Mouse (Mus musculus): ENCODE data around the gene Pdcd1lg2.

The Pdcd1lg2 gene

DNA sequence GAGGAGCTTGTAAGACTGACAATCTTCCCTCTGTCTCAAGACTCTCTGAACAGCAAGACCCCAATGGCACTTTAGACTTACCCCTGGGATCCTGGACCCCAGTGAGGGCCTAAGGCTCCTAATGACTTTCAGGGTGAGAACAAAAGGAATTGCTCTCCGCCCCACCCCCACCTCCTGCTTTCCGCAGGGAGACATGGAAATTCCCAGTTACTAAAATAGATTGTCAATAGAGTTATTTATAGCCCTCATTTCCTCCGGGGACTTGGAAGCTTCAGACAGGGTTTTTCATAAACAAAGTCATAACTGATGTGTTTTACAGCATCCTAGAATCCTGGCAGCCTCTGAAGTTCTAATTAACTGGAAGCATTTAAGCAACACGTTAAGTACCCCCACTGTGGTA lies 59.9 kb downstream of the Pdcd1lg2 start:
- DNase-seq (ENCODE audit: low spot score): no peak

DNA sequence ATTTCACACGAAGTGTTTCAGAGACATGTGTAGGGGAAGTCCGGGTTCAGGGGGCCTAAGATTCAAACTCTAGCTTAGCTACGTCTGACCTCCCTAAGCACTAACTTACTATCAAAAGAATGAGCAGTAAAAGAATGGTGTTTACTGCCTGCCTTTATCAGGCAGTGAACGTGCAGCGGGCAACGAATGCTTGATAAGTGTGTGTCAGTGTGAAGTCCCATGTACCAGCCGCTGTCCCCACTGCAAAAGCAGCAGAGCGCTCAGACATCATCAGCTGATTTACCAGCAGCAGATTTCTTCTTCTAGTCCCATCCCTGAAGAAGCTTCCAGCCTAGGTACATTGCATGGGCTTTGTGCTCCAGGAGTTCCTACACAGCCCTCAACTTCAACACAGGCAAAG lies 61.7 kb downstream of the Pdcd1lg2 start:
- no peak for DNase-seq (ENCODE audit: low spot score)

DNA sequence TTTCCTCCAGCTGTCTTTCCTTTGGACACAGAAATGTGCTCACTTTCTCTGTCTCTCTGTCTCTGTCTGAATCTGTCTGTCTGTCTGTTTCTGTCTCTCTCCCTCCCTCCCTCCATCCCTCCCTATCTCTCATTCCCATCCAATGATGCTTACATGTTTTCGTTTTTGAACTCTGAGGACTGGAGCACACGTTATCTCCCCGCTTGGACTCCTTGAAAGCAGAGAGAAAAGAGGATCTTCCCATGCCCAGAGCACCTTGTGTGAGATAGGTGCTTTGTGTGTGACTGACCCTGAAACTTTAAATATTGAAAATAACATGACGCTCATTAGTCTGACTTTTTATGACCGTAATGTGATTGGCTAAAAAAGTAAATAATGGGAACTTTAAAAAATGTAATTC lies 62.2 kb downstream of the Pdcd1lg2 start:
- no peak for DNase-seq (ENCODE audit: low spot score)

DNA sequence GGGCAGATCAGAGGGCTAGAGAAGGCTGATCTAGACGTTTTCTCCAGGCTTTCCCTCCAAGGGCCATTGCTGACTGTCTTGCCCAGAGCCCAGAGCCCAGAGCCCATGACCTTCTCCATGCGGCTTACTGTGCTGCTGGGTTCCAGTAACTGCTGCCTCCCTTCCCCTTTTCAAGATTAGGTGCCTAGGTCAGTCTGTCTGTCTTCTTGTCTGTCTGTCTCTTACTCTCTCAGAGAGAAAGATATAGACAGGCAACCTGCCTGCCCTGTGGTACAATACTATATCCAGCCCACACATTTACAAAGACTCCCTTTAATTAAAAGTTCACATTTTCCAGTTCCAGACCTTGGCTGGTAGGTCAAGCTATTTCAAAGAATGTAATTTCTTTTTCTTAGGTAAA lies 64.1 kb downstream of the Pdcd1lg2 start:
- no peak for DNase-seq (ENCODE audit: low spot score)

DNA sequence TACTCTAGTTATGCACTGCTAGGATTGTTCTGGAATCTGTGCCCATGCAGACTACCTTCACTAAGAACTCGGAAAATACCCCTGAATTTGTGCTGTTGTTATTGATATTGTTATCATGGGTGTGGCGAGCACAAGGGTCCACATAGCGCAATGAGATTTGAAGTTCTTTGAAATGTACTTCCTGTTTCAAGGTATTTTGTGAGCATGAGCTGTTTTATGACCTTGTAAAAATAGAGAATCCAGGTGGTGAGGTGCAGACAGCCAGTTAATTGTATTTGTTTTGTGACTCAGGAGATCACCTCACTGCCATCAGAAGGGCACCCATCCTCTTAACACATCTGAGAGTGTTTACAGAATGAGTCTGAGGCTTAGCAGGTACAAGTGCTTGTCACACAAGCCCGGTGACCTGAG lies 64.5 kb downstream of the Pdcd1lg2 start:
- no peak for DNase-seq (ENCODE audit: low spot score)

DNA sequence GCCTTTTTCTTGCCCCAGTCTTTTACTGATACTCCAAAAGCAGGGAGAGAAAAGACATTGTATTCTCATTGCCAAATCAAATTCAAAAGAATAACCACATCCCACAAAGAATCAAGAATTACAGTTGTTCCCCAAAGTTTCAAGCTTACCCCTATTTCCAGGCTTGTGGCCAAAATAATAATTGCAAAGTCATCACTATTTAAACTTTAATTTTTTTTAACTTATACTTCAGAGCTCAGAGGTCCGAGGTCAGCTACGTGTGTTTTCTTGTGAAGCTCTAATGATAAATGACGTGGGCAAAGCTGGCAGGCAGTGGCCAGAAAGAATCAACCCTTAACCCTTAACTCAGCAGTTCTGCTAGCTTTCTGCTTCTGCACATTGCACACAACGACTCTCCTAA lies 67.9 kb downstream of the Pdcd1lg2 start:
- DNase-seq (ENCODE audit: low spot score): no peak

DNA sequence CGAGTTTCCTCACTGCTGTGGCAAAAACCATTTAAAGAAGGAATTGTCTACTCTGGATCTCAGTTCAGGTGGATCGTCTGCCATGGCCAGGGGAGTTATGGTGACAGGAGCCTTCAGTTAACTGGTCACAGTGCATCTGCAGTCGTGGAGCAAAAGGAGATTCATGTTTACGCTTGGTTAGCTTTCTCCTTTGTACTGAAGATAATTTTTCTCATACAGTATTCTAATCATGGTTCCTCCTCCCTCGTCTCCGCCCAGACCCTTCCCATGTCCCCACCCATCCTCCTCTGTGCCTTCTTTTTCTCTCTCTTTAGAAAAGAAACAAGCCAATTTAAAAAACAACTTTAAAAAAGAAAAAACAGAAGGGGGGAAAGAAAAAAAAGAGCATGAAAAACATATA lies 70.9 kb downstream of the Pdcd1lg2 start:
- no peak for DNase-seq (ENCODE audit: low spot score)

DNA sequence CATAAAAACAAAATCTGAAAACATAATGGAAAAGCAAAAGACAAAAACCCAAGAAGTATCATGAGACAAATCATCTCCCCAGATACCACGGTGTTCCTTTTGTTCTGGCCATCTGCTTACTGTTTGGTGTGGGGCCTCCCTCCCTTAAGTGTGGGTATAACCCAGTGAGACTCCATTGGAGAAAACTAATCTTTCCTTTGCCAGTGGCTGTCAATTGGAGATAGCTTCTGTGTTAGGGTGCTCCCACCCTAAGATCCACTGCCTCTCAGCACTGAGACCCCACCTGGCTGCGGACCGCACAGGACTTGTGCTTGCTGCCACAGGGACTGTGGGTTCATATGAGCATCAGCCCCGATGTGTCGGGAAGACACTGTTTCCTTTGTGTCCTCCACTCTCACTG lies 71.4 kb downstream of the Pdcd1lg2 start:
- DNase-seq (ENCODE audit: low spot score): no peak

DNA sequence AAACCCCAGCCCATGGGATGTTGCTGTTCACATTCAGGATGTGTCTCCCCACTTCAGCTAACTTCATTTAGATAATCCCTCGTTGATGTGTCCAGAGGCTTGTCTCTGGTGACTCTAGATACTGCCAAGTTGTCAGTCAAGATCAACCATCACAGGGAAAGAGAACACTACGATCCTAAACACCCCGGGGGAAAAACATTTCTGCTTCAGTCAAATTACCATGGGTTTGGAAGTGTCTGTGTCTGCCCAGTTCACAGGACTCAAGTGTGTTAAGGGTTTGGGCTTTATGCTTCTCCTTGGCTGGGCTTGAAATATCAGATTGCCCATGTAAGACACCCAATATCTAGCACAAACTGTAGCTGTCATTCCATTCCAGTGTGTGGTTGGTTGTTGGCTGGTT lies 71.9 kb downstream of the Pdcd1lg2 start:
- no peak for DNase-seq (ENCODE audit: low spot score)

DNA sequence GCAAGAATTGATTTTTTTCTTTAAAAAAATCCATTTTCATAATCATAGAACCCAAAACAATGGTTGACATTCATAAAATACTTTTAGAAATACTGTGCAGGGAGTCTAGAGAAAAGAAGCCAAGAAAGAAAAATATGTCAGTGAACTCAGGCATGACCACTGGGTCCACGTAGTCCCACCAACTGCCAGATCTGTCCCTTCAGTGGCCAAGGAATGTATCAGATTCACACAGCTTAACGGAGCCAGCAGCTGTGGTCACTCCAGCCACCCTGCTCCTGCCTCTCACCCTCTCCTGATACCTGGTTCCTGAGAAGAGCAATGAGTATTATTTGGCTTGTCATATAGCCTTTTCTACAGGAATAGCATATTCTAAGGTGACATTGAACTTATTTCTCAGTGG lies 72.7 kb downstream of the Pdcd1lg2 start:
- no peak for DNase-seq (ENCODE audit: low spot score)

DNA sequence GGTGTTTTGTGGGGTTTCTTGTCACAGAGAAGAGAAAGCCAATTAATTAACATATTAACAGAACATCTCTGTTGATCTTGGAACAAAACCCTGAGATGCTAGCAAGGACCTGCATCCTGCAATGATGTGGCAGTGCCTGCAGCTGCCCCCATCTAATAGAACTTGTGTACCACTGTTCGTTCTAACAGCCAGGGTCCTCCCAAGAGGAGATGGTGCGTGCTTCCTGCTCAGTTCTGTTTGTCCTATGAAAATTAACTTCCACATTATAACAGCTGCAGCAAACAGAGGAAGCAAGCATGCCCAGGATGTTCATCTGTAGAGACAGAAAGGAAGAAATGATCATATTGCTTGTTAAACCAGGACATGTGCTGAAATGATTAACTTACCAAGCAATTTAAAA lies 73.8 kb downstream of the Pdcd1lg2 start:
- DNase-seq (ENCODE audit: low spot score): no peak

DNA sequence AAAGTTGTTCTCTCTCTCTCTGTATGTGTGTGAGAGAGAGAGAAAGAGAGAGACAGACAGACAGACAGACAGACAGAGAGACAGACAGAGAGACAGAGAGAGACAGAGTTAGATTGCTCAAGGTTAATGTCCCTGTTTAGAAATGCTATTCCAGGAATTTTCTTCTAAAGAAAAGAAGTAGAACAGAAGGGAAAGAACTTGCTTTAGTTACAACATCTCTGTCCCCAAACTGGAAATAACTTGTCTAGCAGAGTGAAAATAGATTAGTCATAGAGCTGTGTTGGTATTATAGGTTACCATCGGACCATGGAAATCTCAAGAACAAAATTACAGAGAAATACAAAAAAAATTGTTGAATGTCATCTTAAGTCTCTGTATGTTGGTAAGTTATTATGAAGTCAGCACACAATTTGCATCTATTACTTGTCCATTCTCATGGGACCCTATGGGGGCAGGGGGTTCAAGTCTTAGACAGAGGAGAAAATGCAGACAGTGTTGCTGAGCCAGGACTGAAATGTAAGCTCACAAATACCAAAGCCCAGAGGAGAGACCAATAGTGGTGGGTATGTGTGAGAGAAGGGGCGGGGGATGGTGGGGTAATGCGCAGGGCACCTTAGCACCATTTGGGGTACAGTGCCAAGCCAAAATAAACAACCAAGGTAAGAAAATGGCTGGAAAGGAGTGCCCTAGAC lies 74.7 kb downstream of the Pdcd1lg2 start:
- DNase-seq (ENCODE audit: low spot score): no peak

DNA sequence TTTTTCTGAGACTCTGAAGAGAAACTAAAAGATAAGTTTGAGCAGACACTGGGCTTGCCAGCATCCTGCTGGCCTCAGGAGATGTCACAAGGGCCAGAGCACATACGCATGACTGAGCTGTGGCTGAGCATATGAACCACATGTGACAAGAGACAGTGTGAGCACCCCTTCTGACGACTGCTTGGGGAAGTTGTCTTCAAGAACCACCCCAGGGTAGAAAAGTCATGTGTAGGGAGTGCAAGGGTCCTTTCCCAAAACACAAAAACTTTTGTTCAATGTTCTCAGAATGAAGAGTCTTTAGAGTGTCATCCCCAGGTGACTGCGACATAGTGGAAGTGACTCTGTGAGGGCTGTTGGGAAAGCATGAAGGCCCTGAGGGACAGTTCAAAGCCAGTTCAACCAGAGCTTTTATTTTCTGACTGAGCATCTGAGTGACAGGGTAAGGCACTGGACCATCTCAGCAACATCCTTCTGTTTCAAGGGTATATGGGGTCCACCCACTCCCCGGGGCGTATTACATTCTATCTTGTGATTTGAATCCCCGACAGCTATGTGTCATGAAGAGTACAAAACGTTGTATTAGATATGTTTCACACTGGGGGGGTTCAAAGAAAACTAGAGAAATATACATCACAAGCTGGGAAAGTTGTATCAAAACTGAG lies 76.0 kb downstream of the Pdcd1lg2 start:
- DNase-seq (ENCODE audit: low spot score): peak; percentile 38

DNA sequence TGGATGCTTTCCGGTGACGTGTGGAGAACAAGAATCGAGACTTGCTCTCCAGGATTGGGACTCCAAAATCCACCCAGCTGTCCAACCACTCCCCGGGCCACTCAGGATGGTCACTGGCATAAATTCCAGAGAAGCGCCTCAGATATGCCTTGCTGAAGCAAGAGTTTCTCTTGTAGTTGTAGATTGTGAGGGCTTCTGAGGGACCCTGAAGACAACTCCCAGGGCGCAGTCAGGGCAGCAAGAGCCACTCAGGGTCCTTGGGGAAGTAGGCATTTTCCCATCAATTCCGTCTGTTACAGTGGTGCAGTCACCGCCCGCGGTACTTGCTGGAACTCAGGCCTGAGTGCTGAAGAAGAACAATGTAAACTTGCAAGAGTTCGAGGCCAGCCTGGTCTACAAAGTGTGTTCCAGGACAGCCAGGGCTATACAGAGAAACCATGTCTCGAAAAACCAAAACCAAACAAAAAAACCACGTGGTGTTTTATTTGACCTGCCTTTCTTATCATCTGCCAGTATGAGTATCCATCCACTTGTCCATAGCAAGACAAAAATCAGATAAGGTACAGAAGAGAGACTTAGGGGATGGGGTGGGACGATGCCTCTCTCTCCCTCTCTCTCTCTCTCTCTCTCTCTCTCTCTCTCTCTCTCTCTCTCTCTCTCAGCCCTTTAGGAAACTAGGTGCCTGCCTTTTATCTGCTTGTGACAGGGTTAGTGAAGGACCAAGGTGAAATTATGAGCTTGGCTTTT lies 76.8 kb downstream of the Pdcd1lg2 start:
- no peak for DNase-seq (ENCODE audit: low spot score)

DNA sequence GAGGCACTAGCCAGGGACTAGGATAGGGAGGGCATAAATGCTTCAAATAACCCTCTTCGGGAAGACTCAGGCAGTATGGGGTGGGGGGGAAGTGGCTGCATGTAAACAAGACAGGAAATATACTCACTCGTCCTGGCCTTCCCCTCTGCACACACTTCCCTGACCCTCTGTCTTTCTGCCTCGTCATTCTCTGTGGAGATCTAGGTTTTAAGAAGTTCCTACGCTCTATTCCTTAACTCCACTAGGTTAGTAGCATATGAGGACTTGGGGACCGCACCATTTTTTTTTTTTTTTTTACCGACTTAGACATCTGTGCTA lies 77.3 kb downstream of the Pdcd1lg2 start:
- DNase-seq (ENCODE audit: low spot score): no peak

DNA sequence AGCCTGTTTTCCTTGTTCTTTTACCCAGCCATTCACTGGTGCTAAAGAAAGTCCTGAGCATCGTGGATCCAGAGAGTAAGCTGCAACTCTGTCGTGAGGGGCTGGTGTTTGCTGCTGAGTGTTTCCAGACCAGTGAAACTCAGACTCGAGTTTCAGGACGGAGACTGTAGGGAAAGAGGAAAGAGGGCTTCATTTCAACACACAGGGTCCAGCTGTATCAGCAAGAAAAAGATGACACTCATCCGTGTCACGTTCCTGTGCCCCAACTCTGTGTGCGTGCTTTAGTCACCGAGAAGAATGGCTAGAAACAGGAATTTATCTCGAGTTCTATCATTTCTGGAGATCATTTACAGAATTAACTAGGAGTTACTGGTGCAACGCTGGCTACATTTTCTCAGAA lies 77.7 kb downstream of the Pdcd1lg2 start:
- DNase-seq (ENCODE audit: low spot score): no peak

DNA sequence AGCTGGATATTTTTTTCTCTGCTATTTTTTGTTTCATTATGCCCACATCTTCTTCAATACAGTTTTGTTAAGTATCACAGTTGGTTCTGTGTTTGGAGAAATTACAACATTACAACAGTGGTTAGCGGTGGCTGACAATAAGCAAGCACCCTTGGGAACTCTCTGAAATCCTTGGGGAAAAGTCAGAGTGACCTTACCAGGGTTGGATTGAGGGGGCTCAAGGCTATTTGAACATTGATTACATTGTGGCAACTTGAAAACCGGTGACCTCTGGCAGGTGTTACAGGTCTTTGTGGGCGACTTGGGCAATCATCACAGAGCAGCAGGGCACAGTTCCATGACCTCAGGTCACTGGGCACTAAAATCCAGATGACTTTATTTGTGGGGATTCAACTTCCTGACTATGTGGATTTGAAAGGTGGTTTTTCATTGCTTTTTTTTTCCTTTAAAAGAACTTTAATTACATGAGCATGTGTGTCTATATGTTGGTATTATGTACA lies 79.1 kb downstream of the Pdcd1lg2 start:
- no peak for DNase-seq (ENCODE audit: low spot score)

DNA sequence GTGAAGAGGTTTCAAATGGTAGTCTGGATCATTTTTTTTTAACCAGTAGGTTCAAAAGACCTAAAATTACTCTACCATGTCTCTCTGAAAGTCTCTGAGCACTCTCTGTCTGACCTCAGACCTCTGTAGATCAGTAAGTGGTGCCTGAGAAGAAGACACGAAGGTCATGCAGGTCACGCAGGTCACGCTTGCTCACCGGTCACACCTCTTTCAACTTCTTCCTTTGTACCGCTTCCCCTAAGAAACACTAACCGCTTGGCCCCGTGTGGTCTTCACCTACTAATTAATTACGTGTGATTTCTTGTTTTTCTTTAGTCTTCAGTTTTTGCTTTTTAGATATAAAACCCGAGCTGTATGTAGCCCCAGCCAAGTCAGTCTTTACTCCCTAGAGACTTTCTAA lies 80.7 kb downstream of the Pdcd1lg2 start:
- DNase-seq (ENCODE audit: low spot score): no peak

DNA sequence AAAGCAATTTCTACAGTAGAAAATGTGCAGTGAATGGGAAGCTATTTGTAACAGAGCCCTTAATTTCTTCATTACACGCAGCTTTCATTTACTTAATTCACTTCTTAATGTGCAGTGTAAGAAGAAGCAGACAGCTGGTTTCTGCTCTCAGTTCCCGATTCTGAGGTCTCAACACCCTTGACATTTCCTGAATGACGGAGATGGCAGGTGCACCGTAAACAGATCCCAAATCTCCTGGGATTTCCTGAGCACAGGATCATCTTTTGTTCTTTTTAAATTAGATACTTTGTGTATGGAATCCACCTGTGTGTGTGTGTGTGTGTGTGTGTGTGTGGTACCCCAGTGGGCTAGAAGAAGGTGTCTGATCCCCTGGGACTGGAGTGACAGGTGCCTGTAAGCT lies 83.7 kb downstream of the Pdcd1lg2 start:
- DNase-seq (ENCODE audit: low spot score): no peak

DNA sequence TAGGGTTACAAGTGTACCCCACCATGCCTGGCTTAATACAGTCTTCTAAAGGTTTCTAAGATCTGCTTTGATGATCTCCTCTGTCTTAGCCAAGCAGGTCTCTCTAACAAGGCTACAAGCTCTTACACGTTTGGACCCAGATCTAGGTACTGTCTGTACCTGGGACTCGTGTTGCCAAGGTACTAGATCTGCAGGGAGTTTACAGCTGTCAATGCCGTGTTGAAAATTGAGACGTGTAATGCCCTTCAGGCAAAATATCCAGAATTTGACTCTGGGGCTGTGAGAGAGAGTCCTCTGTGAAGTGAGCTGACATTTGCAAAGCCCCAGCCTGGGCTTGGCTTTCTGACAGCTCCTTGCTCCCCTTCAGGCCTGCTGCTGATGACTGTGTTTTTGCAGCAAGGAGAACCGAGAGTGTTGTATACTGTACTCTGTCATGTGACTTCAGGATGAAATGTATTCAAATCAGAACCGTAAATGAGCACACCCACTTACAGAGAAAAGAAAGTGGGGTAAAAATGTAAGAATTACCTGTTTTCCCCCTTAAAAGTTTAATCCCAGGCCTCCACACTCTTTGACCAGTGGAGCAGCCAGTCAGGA lies 85.4 kb downstream of the Pdcd1lg2 start:
- DNase-seq (ENCODE audit: low spot score): no peak

DNA sequence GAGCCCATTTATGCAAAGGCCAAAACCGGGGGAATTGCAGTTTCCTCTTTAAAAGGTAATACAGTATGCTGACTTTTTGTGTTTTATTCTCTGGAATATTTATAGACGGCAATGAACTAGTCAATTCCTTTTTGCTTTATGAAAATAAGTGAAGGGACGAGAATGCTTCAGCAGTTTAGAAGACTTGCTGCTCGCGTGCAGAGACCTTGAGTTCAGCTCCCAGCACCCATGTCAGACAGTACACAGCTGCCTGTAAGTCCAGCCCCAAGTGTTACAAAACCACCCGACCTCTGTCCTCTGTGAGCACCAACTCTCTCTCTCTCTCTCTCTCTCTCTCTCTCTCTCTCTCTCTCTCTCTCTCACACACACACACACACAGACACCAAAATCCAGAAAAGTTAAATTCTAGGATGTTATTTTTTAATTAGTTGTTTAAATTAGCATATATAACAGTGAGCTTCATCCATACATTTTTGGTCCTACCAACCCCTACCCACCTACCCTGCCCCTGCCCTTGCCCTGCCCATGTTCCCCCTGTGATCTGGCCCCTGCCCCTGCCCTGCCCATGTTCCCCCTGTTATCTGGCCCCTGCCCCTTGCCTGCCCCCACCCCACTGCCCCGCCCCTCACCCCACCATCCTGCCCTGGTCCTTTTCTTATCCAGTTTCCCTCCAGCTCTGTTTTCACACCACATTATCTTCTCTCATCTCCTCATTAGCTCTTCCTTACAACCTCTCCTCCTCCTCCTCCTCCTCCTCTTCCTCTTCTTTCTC lies 86.3 kb downstream of the Pdcd1lg2 start:
- DNase-seq (ENCODE audit: low spot score): no peak

DNA sequence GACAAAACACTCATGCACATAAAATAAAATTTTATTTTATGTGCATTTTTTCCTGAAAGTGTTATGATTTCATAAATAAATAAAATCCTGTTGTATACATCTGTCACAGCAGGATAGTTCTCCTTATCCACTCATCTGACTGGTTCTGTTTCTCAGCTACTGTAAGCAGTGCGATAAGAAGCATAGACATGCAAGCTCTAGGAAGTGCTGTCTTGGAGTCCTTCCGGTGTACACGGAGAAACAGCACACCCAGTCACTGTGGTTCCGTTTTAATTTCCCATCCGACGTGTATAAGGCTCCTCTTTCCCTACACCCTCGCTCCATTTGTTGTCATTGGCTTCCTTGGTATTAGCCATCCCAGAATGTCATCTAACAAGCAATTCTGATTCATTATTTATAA lies 87.2 kb downstream of the Pdcd1lg2 start:
- DNase-seq (ENCODE audit: low spot score): no peak
